Mouse (Mus musculus) heart, adult 8-10 months (tissue): ENCODE results near the gene Rab5a. TPM values are rescaled to one million over a fixed set of nuclear protein-coding genes. Genes with fewer than 3 reads are reported as not detected.
"Not testable (repeated sequence)": the region's sequence is repeated elsewhere in the genome, so short reads cannot be mapped to it uniquely, and the experiment has no call there.

ENCODE experiments used
- DNase-seq: peaks from one replicate; pipeline ENCODE4 v3.0.0; 2022; ENCODE audit warnings: low spot score
- total RNA-seq, 4 experiments: library from RNA; stranded (reverse); gene quantifications; 2 replicates each; pipeline ENCODE4 v1.2.4; 2022

Gene Rab5a
- 10 to 100 TPM; 52.6 to 57.1 (median 53.8) TPM for total RNA-seq

GRCm38 (mm10) chr17:53478858-53479603 is at the start of gene Rab5a:
TSS of gene Rab5a (plus strand) at chr17:53479234.
- peak; percentile 99 for DNase-seq

GRCm38 (mm10) chr17:53456152-53456551 is 22.9 kb upstream of the Rab5a start:
- DNase-seq: no peak

- no peak for DNase-seq
These were observed 22.3 kb upstream of the Rab5a start for GRCm38 (mm10) chr17:53456742-53457141.

DNA sequence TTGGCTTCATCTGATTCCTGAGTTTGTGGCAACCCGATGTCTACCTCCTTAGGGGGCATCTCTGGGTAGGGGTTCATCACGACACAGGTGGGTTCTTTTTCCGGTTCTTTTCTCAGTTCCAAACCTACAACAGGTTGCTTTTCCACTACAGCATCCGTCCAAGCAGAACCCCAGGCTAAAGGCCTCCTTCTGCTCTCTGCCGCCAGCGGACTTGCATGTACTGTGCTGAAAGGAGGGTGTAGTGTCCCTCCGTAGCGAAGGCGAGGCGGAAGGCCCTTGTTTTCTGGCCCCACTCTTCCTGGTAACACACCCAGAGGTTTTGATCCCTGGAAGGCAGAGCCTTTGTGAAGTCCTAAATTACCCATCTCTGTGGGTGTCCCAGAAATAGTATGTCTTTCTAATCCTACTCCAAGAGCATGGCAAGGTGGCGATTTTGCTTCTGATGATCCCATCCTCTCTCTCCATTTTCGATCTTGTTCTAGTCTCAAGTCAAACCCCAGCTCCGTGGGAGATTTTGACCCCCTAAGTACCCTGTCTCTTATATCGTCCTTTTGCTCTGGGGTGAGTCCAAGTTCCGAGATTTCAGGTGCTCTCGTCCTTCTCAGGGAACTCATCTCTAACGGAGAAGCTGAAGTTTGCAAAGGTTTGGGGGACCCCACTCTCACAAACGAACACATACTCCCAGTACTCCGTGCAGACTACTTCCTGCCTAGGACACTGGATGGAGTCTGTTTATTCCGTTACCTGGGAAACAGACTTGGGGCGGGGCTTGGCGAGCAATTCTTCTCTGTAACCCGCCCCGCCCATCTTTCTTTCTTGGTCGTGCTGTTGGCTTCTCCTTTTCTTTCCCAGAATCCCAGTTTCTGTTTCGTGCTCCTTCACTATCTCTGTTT is 16.2 kb upstream of the Rab5a start, which contains the start of gene Efhb:
Gene Efhb, minus strand, starts transcription at position 719 of the 893 bp plus-strand sequence.
- DNase-seq: peak; percentile 92

- no peak for DNase-seq
These were observed 15.6 kb upstream of the Rab5a start for GRCm38 (mm10) chr17:53463496-53463840.

DNA sequence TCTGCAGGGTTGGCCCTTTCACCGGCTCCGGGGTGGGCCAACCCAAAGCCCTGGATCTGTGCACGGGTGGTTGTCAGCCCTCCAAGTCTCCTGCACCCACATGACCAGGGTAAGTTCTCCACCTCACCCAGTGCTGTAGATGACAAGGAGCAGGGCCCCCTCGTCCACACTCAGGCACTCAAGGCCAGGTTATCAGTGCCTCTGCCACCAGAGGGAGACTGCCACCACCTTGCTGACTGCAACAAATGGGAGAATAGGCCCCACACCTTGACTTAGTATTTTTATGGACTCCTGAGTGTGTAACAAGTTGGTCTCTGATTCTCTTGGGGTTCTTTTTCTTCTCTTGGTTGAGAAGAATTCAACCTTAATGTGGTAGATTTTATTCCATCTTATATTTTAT is 13.5 kb upstream of the Rab5a start:
- no peak for DNase-seq

DNA sequence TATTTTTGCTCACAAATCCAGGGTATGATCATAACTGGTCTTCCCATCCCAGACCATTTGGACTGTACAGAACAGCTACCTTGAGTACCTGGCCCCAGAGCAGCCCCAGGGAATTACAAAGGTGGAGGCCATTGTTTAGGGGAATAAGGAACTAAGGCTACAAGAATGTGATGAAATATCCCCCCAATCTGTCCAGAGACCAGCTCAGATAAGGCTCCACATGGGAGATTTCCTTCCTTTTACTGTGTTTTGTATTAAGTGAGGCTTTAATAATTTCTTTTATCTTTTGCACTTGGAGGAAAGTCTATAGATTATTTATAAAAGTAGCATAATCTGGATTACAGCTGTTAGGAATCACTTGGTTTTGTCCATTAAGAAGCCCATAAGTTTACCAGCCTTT is 10.3 kb upstream of the Rab5a start:
- no peak for DNase-seq

GRCm38 (mm10) chr17:53478066-53478857 is 772 bp upstream of the Rab5a start:
- no peak for DNase-seq

DNA sequence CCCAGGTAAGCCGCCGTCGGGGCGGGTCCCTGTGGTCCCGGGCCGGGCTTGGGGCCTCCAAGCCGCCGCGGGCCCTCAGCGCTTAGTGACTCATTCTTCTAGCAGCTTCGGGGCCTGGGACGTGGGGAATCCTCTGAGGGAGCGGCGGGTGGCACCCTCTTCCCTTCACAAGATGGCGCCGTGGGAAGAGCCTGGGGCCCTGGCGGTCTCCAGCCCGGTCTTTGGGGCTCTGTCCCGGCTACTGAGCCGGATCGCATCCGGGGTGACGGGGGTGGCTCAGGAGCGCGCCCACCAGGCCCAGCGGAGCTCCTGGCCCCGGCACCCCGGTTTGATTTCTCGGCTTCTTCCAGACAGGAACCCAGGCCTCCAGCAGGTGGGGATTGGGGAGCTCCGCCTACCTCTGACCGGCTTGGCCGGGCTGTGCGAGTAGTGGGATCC is 589 bp downstream of the Rab5a start:
- DNase-seq: peak; percentile 22

DNA sequence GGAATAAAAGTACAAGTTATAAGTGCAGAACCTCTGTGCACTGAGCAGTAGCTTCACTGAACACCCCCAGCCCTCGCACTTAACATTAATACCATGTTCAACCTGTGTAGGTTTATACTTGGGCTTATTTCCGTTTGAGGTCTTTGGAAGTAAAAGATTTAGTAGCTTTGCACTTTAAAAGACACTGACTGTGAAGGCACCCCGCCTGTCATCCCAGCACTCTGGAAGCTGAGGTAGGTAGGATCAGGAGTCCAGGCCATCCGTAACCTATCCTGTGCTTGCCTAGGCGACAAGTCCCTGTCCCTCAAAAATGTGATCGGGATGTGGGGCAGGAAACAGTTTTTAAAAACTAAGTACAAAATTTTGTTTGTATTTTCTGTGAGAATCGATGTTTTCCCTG is 1.4 kb downstream of the Rab5a start:
- DNase-seq: no peak

GRCm38 (mm10) chr17:53488291-53489006 is 9.4 kb downstream of the Rab5a start:
- DNase-seq: no peak

- no peak for DNase-seq
These were observed 10.0 kb downstream of the Rab5a start for GRCm38 (mm10) chr17:53489007-53489378.

DNA sequence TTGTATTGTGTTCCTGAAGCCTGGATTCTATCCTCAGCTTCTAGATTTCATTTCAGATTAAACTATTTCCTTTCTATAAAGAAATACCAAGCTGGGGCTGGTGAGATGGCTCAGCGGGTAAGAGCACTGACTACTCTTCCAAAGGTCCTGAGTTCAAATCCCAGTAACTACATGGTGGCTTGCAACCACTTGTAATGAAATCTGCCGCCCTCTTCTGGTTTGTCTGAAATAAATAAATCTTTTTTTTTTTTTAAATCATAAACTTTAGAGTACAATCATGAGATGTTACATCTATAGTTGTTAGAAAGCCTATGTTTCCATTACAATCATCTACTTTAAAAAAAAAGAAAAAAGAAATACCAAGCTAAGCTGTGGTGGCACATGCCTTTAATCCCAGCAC is 23.9 kb downstream of the Rab5a start:
- DNase-seq: no peak

- DNase-seq: peak; percentile 21
These were observed 33.4 kb downstream of the Rab5a start for GRCm38 (mm10) chr17:53512311-53512951.

GRCm38 (mm10) chr17:53519364-53519763 is 40.3 kb downstream of the Rab5a start:
- DNase-seq: no peak

- no peak for DNase-seq
These were observed 41.5 kb downstream of the Rab5a start for GRCm38 (mm10) chr17:53520509-53520908.

- no peak for DNase-seq
These were observed 49.0 kb downstream of the Rab5a start for GRCm38 (mm10) chr17:53528034-53528433.

DNA sequence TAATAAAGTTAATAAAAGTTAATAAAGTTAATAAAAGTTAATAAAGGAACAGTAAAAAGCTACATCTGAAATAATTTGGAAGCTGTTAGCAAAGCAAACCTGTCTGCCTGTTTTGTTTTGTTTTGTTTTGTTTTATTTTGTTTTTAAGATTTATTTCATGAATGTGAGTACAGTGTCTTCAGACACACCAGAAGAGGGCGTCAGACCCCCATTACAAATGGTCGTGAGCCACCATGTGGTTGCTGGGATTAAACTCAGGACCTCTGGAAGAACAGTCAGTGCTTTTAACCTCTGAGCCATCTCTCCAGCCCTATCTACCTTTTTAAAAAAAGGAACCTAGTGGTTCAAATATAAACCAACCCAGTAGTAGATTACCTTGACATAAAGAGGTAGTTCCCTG is 52.1 kb downstream of the Rab5a start:
- no peak for DNase-seq

DNA sequence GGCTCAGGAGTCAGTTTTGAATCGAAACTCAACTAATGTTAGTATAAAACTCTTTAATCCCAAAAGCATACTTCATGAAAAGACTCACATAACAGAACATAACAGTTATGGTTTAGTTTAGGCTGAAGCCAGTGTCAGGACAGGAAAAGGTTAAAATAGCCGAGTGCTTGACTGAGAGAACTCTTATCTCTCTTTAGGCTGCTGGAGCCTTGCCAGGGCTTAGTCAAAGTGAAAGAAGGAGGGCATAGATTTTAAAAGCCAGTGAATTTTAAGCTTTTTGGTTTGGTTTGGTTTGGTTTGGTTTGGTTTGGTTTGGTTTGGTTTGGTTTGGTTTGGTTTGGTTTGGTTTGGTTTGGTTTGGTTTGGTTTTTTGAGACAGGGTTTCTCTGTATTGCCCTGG is 53.4 kb downstream of the Rab5a start:
- DNase-seq: no peak

GRCm38 (mm10) chr17:53539351-53539750 is 60.3 kb downstream of the Rab5a start, which contains the start of gene Pp2d1:
TSS of gene Pp2d1 (minus strand) at chr17:53539451.
- DNase-seq: not testable (repeated sequence)

DNA sequence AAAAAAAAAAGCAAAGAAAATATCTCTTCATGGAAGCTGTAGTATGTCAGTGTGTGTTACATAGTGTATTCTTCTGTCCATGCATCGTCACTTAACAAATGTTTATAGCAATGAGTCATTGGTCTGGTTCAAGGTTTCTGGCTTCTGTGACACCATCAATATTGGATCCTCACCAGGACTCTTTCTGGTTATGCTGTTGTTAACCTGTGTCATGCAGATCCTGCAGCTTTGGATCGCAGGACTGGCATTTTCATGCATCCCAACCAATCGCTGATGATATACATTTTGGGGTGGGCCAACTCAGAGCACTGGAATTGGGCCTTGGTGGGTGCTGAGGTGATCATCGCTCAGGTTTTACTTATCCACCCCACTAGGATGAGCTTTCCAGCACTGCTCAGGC is 63.5 kb downstream of the Rab5a start:
- DNase-seq: no peak
